Mouse (Mus musculus): ENCODE measurements around the gene Ctnnd2.
"Not testable (repeated sequence)": the region's sequence is repeated elsewhere in the genome, so short reads cannot be mapped to it uniquely, and the experiment has no call there.

Ctnnd2 gene

GRCm38 (mm10) chr15:30172391-30173281, at the start of gene Ctnnd2:
Gene Ctnnd2 (plus strand): TSS chr15:30172593.
- peak; percentile 63 to 75 for DNase-seq

- DNase-seq: no peak
Observed at GRCm38 (mm10) chr15:30130705-30131104, 41.7 kb upstream of the Ctnnd2 start.

GRCm38 (mm10) chr15:30139626-30140025, 32.8 kb upstream of the Ctnnd2 start:
- DNase-seq: not testable (repeated sequence)

GRCm38 (mm10) chr15:30145413-30145812, 27.0 kb upstream of the Ctnnd2 start:
- no peak for DNase-seq

- no peak for DNase-seq
Observed at GRCm38 (mm10) chr15:30152176-30152575, 20.2 kb upstream of the Ctnnd2 start.

- no peak for DNase-seq
Observed at GRCm38 (mm10) chr15:30157975-30158374, 14.4 kb upstream of the Ctnnd2 start.

GRCm38 (mm10) chr15:30170031-30170430, 2.4 kb upstream of the Ctnnd2 start:
- no peak for DNase-seq

GRCm38 (mm10) chr15:30171493-30172195, 749 bp upstream of the Ctnnd2 start:
- no peak for DNase-seq

- DNase-seq: no peak
Observed at GRCm38 (mm10) chr15:30173370-30173941, 1.1 kb downstream of the Ctnnd2 start.

GRCm38 (mm10) chr15:30174321-30174720, 1.9 kb downstream of the Ctnnd2 start:
- no peak for DNase-seq

- no peak for DNase-seq
Observed at GRCm38 (mm10) chr15:30184020-30184419, 11.6 kb downstream of the Ctnnd2 start.

- DNase-seq: no peak
Observed at GRCm38 (mm10) chr15:30190872-30191271, 18.5 kb downstream of the Ctnnd2 start.

GRCm38 (mm10) chr15:30191931-30192668, 19.7 kb downstream of the Ctnnd2 start:
- no peak for DNase-seq

GRCm38 (mm10) chr15:30198429-30198828, 26.0 kb downstream of the Ctnnd2 start:
- DNase-seq: no peak

- no peak for DNase-seq
Observed at GRCm38 (mm10) chr15:30199785-30200184, 27.4 kb downstream of the Ctnnd2 start.

GRCm38 (mm10) chr15:30201211-30201610, 28.8 kb downstream of the Ctnnd2 start:
- no peak for DNase-seq

GRCm38 (mm10) chr15:30201617-30202016, 29.2 kb downstream of the Ctnnd2 start:
- DNase-seq: no peak

- DNase-seq: no peak
Observed at GRCm38 (mm10) chr15:30212746-30213145, 40.4 kb downstream of the Ctnnd2 start.

GRCm38 (mm10) chr15:30215871-30216270, 43.5 kb downstream of the Ctnnd2 start:
- no peak for DNase-seq

GRCm38 (mm10) chr15:30229112-30229511, 56.7 kb downstream of the Ctnnd2 start:
- no peak for DNase-seq

GRCm38 (mm10) chr15:30235210-30236034, 63.0 kb downstream of the Ctnnd2 start:
- DNase-seq: no peak

- no peak for DNase-seq
Observed at GRCm38 (mm10) chr15:30240881-30241280, 68.5 kb downstream of the Ctnnd2 start.

All from lung, postnatal 4 days (tissue).